Mouse (Mus musculus) CD8-positive naive resting alpha-beta T cell, adult 2 months (primary cell): ENCODE results near the gene Pum2.
"Not testable (repeated sequence)": the region's sequence is repeated elsewhere in the genome, so short reads cannot be mapped to it uniquely, and the experiment has no call there.

Experiments used
- DNase-seq, 2 experiments: peaks; one replicate each; pipeline ENCODE4 v3.0.0; 2022; ENCODE audit warnings: low read depth in 2 of 2, low spot score in 2 of 2

Pum2 gene

DNA sequence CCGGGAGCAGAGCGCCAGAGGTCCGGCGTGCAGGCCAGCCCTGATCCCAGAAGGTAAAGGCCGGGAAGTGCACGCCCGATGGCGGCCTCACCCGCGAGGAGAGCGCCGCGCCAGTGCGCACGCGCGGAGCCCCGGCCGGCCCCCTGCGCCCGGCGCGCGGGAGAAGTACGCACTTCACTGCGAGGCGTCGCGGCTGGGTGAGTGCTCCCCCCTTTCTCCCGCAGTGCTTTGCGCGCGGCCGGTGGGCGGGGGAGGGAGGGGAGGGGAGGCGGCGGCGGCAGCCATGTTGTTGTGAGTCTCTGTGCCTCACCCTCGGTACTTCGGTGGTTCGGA, at the start of gene Pum2:
TSS of gene Pum2 (plus strand) at position 161 of the 333 bp plus-strand sequence.
- DNase-seq, result peak; percentile 88 to 89

- DNase-seq, result no peak
Observed at GRCm38 (mm10) chr12:8629537-8629936, 44.4 kb upstream of the Pum2 start.

GRCm38 (mm10) chr12:8631691-8632090, 42.2 kb upstream of the Pum2 start:
- DNase-seq, result no peak

DNA sequence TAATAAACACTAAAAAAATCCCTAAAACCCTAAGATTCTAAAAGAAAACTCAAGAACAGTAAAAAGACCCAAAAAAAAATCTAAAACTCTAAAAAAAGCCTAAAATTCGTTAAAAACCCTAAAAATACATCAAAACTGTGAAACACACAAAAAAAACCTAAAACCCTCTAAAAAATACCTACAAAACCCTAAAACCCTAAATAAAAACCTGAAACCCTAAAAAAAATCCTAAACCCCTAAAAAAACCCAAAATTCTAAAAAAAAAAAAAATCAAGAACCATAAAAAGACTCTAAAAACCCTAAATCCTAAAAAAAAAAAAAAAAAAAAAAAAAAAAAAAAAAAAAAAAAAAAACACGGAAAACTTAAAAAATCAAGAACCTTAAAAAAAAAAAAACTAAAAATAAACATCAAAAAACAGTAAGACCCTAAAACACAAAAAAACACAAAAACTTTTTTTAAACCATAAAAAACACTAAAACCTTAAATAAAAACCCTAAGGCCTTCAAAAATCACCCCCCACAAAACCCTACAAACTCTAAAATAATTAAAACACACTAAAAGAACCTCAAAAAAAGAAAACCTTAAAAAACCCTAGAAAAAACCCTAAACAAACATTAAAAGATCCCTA, 41.1 kb upstream of the Pum2 start:
- no peak for DNase-seq

DNA sequence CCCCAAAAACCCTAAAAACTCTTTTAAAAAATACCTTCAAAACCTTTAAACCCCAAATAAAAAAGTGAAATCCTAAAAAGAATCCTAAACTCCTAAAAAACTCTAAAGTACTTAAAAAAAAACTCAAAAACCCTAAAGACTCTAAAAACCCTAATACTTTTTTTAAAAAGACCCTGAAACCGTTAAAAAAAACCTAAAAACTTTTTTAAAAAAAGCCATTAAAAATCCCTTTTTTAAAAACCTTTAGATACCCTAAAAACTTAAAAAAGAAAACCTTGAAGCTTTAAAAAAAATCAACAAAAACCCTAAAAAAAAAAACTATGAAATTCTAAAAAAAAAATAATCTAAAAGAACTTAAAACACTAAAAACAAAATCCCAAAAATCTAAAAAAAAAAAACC, 39.6 kb upstream of the Pum2 start:
- no peak for DNase-seq

- DNase-seq, result no peak
Observed at GRCm38 (mm10) chr12:8635546-8635945, 38.4 kb upstream of the Pum2 start.

DNA sequence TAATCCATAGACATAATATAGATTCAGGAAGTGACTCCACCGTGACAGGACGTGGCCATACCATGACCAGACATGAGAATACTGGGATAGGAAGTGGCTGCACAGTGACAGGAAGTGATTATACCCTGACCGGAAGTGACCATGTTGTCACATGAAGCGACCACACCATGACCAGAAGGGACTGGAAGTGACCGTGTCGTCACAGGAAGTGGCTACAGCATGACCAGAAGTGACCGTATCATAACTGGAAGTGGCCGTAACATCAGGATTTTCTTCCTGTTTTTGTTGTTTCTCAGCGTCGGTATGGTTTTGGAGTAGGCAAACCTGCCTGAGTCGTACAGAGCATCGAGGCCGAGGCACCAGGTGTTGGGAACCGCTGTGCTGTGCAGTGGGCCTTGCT, 37.0 kb upstream of the Pum2 start:
- DNase-seq, result no peak

DNA sequence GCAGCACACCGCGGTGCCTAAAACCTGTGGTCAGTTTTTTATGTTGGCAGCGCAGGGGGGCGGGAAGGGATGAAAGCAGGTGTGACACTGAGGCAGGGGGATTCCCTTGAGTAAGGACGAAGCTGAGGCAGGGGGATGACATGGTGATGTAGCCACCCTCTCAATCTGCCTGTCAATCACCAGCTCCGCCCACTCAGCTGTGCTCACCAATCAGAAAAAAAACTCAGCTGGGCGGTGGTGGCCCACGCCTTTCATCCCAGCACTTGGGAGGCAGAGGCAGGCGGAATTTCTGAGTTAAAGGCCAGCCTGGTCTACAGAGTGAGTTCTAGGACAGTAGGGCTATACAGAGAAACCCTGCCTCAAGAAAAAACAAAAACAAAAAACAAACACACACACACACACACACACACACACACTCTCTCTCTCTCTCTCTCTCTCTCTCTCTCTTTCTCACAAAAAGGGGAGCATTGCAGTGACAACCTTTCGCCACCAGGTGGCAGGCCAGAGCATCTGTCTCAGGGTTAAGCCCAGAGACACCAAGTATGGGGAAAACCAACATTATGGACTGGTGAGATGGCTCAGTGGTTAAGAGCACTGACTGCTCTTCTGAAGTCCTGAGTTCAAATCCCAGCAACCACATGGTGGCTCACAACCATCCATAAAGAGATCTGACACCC, 35.4 kb upstream of the Pum2 start:
- peak; percentile 84 to 92 for DNase-seq

- DNase-seq, result not testable (repeated sequence)
Observed at GRCm38 (mm10) chr12:8640186-8640585, 33.7 kb upstream of the Pum2 start.

GRCm38 (mm10) chr12:8640711-8641424, 33.1 kb upstream of the Pum2 start:
- peak; percentile 97 to 99 for DNase-seq

- DNase-seq, result no peak
Observed at GRCm38 (mm10) chr12:8641425-8641735, 32.6 kb upstream of the Pum2 start.

- not testable (repeated sequence) for DNase-seq
Observed at GRCm38 (mm10) chr12:8648211-8648610, 25.7 kb upstream of the Pum2 start.

GRCm38 (mm10) chr12:8650027-8650426, 23.9 kb upstream of the Pum2 start:
- not testable (repeated sequence) for DNase-seq

DNA sequence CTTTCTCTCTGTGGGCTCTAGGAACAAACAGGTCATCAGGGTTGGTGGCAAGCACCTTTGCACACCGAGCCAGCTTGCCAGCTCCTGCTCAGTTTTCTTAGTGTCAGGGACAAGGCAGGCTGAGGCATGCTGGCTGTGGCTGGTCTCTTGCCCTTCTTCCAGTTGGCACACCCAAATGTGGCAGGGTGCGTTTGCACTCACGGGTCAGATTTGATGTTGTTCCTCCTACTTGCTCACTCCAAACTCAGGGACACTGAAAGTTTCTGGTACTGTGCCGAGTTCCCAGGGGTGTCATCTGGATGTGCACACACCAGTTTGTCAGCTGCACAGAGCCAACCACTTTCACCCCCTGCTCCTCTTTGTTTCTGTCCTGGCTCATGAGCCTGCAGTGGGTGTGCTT, 17.3 kb upstream of the Pum2 start:
- DNase-seq, result no peak

DNA sequence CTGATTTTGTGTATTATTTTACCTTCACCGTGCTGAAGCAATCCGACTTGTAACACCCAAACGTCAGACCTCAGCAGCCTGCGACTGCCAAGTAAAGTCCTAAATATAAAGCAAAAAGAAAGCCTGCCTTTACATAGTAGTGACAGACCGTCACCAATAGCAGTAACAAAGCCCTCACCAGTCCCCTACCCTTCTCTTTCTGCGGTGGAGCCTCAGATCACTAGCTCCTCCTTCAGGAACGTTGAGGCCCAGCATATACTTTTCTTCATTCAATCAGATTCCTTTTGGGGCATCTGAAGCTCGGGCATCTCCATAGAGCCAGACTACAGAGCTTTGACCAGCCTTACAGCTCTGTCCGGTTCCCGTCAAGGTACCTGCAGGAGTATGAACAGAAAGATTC, 16.8 kb upstream of the Pum2 start:
- no peak for DNase-seq

DNA sequence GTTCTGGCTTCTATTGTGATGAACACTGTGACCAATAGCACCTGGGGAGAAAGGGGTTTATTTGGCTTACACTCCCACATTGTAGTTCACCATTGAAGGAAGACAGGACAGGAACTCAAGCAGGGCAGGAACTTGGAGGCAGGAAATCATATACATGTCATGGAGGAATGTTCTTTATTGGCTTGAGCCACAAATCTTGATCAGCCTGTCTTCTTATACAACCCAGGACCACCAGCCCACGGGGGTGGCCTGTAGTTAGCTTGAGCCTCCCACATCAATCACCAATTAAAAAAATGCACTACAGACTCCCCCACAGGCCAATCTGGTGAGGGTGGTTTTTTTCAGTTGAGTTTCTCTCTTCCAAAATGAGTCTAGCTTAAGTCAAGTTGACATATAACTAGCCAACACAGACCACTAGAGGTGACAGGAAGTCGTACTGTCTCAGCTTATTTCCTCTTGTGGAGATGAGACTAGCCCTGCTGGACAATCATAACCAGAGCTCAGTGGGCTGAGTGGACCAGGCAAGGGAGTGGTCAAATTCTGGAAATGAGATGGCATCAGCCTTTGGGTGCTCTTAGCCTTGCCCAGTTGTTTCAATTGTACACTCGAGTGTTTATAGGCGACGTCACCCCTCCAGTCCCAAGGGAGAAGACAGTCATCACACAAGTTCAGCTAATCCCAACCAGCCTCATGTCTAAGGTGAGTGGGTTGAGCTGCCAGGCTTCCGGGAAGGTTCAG, 16.1 kb upstream of the Pum2 start:
- no peak for DNase-seq

DNA sequence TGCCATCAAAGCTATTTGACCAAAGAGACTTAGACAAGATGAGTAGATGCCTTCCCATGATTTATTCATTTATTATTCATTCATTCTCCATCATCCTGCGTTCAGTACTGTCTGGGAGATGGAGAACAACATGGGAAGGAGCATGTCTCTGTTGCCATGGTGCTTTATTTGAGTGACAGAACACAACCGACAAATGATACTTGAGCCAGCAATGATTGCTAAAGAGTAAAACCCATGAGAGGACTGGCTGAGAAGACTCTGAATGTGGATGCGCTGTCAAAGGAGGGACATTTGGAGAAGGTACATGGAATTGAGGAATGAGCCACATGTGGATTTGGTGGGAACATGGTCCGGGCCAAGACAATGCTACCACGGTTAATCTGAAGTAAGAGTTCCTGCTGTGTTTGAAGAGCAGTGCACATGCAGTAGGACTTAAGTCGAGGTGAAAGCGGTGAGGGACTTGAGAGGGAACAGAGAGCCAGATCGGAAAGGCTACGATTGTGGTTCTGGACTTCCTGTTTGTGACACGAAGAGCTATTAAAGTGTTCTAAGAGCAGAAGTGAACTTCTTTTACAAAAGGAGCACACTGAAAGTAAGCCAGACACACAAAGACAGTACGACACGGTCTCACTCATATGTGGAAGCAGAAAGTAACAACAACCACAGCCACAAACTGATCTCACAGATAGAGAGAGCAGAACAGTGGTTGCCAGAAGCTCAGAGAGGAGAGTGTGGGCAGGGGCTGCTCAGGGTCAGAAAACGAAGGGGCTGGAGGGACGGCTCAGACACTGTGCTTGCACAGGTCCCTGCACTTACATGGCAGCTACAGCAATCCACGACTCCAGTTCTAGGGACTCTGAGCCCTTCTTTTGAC, 14.3 kb upstream of the Pum2 start:
- no peak for DNase-seq

DNA sequence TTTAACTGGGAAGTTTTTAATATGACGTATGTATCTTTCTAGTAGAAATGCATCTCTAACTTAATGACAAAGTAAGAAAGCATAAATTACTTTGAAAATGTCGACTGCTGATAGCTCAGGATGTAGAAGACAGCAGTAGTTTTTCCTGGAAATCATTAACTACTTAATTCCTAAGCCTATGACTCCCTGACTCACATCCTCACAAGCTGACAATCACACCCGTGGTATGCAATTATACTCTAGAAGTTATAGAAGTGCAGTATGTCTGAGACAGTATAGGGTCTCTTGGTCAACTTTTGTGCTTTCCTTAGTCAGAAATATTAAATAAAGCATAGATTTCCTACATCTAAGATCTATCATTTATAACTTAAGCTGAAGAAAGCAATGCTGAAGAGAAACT, 12.2 kb upstream of the Pum2 start:
- no peak for DNase-seq

DNA sequence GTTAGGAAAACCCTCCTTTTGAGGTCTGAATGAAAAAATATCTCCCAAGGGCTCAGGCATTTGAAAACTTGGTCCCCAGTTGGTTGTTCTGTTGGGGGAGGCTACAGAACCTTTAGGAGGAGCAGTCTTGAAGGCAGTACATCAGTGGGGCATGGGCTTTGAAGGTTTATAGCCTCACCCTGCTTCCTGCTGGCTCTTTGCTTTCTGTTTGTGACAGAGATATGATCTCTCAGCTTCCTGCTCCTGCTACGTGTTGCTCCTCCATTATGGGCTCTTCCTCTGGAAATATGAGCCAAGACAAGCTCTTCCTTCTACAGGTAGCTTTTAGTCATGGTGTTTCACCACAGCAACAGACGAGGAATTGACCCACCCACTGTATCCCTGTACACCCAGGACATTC, 11.8 kb upstream of the Pum2 start:
- DNase-seq, result peak; percentile 32 to 49

DNA sequence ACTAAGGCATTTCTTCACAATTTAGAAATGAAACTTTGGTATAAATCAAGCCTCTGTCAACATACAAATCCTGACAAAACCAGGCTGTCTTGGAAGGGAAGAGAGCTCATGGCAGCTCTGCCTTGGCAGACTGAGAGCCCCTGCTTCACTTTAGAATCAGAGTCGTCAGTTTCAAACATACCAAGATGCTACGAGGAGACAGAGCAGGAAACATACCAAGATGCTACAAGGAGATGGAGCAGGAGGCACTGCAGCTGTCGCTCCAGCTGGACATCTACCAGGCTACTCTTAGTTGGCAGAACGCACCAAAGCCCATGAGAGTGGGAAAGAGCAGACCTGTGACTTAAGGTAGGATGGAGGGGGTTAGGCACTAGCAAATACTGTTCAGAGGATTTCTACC, 11.2 kb upstream of the Pum2 start:
- no peak for DNase-seq
